Mouse (Mus musculus) lung, postnatal 14 days (tissue): ENCODE data around the gene Luc7l3.

Source experiments
- DNase-seq: peaks from one replicate; pipeline ENCODE4 v3.0.0; 2021

The Luc7l3 gene

GRCm38 (mm10) chr11:94255733-94256132, 66.1 kb downstream of the Luc7l3 start:
- DNase-seq, result no peak

GRCm38 (mm10) chr11:94253691-94254090, 68.1 kb downstream of the Luc7l3 start:
- DNase-seq, result no peak

- DNase-seq, result no peak
Measured at GRCm38 (mm10) chr11:94253156-94253555, 68.6 kb downstream of the Luc7l3 start.

- no peak for DNase-seq
Measured at GRCm38 (mm10) chr11:94246789-94247061, 75.1 kb downstream of the Luc7l3 start.

- DNase-seq, result no peak
Measured at GRCm38 (mm10) chr11:94245955-94246788, 75.6 kb downstream of the Luc7l3 start, which contains the start of gene Wfikkn2. Gene Wfikkn2 (minus strand): TSS chr11:94246005.

- no peak for DNase-seq
Measured at GRCm38 (mm10) chr11:94244385-94244784, 77.4 kb downstream of the Luc7l3 start.

- DNase-seq, result no peak
Measured at GRCm38 (mm10) chr11:94243422-94244180, 78.2 kb downstream of the Luc7l3 start.

GRCm38 (mm10) chr11:94242760-94243421, 78.9 kb downstream of the Luc7l3 start:
- DNase-seq, result peak; percentile 24

- no peak for DNase-seq
Measured at GRCm38 (mm10) chr11:94239706-94240105, 82.1 kb downstream of the Luc7l3 start.

- DNase-seq, result no peak
Measured at GRCm38 (mm10) chr11:94238786-94239185, 83.0 kb downstream of the Luc7l3 start.
